Mouse (Mus musculus) heart, embryonic 16.5 days (tissue): Measurements from ENCODE around the gene Kirrel3. TPM values are rescaled to one million over a fixed set of nuclear protein-coding genes. Genes with fewer than 3 reads are reported as not detected.

Experiments used
- ATAC-seq: fragments of 200-750 bp; cut with Nextera tagmentation; replicated peaks from 2 replicates; pipeline ENCODE4 v1.8.0; 2017; ENCODE audit warnings: moderate number of reproducible peaks; ENCODE audit not compliant: insufficient read depth, low FRiP score; ENCODE audit errors: extremely low read depth
- H3K27ac ChIP-seq: fragments of 300-500 bp; sonication (generic); 2 replicates; pipeline ENCODE4 v1.5.1; 2014; ENCODE audit warnings: mild to moderate bottlenecking, low read length, control low read depth, moderate library complexity
- H3K27me3 ChIP-seq: fragments of 300-500 bp; sonication (generic); 2 replicates; pipeline ENCODE4 v1.6.1; 2014; ENCODE audit warnings: low read length, mixed read lengths; ENCODE audit not compliant: control insufficient read depth, insufficient read depth
- H3K36me3 ChIP-seq: fragments of 300-500 bp; sonication (generic); 2 replicates; pipeline ENCODE4 v1.6.1; 2014; ENCODE audit not compliant: control insufficient read depth, insufficient read depth
- H3K4me1 ChIP-seq: fragments of 300-500 bp; sonication (generic); 2 replicates; pipeline ENCODE4 v1.6.1; 2014; ENCODE audit warnings: low read length, mixed read lengths; ENCODE audit not compliant: control insufficient read depth, insufficient read depth
- H3K4me2 ChIP-seq: fragments of 300-500 bp; sonication (generic); 2 replicates; pipeline ENCODE4 v1.6.1; 2014; ENCODE audit warnings: low read depth, mild to moderate bottlenecking, control low read depth, low read length
- H3K4me3 ChIP-seq: fragments of 300-500 bp; sonication (generic); 2 replicates; pipeline ENCODE4 v1.5.1; 2014; ENCODE audit warnings: mild to moderate bottlenecking, control low read depth, low read length
- H3K9ac ChIP-seq: fragments of 300-500 bp; sonication (generic); 2 replicates; pipeline ENCODE4 v1.6.1; 2014; ENCODE audit warnings: low read length, control low read depth
- H3K9me3 ChIP-seq: fragments of 300-500 bp; sonication (generic); replicated peaks from 2 replicates; pipeline ENCODE4 v1.6.1; 2016; ENCODE audit warnings: low read length; ENCODE audit not compliant: control insufficient read depth
- WGBS: fragments of 180-500 bp; shearing (Covaris S2); extraction: QIAGEN DNeasy Blood & Tissue Kit; methylation state at CpG from one replicate; pipeline ENCODE4 v1.1.7; 2014; 5-methylcytosine and 5-hydroxymethylcytosine counted together
- polyA plus RNA-seq: library from polyadenylated mRNA; unstranded; fragments of >200 nt; fragmentation: Nextera tagmentation; extraction: Ambion mirVana; gene quantifications from 2 replicates; pipeline ENCODE4 v1.2.1, GENCODE M21; 2015

Kirrel3 gene
- polyA plus RNA-seq, 1 experiment from 2014 or later = 1.6 TPM

DNA sequence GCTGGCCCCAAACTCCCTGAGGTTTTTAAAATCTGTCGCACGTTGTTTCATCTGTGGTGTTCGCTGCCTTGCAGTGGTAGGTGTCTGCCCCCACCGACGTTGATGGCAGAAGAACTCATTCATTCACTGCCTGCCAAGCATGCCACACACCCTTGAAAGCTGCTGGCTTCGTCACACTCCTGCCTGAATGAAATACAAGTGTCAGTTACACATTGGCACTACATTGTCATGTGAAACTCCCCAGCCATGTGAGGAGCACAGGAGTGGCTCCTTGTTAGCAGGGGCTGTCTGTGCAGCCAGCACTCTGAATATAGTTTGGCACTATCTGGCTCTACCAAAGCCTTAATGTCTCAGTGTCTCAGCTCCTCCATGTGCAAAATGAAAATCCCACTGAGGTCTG is 246.8 kb downstream of the Kirrel3 start:
- H3K27ac ChIP-seq = no peak overlapping the region
- H3K4me1 ChIP-seq = no peaks in the 10 kb centered on the region
- no peaks in the 10 kb centered on the region for H3K27me3 ChIP-seq
- WGBS = 57% methylated on average over 6 of the region's 6 CpGs
- H3K9ac ChIP-seq = no peak overlapping the region
- H3K4me2 ChIP-seq = no peak overlapping the region
- ATAC-seq = no peak
- no peak overlapping the region for H3K4me3 ChIP-seq
- H3K36me3 ChIP-seq = no peaks in the 10 kb centered on the region
- H3K9me3 ChIP-seq = no peaks in the 10 kb centered on the region

DNA sequence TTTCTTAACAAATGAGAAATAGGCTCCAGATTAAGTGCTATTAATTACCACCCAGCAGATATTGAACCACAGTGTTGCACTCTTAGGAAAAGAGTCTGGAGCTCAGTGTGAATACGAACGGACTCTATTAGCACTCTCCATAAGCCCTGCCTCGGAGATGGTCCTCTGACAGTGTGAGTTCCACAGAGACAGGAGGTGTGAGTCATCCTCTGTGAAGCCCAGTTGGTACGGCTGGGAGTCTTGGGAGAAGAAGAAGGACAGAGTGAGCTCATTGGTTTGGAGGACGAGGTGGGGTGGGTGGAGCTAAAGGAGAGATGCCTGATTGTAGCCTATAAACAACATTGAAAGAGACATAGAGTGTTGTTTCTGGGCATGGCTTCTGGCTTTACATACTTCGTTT is 247.9 kb downstream of the Kirrel3 start:
- H3K9me3 ChIP-seq = no peaks in the 10 kb centered on the region
- no peak for ATAC-seq
- WGBS = 57% methylated on average over 6 of the region's 6 CpGs
- H3K36me3 ChIP-seq = no peaks in the 10 kb centered on the region
- no peak overlapping the region for H3K27ac ChIP-seq
- no peak overlapping the region for H3K9ac ChIP-seq
- no peak overlapping the region for H3K4me3 ChIP-seq
- H3K4me1 ChIP-seq = no peaks in the 10 kb centered on the region
- H3K27me3 ChIP-seq = no peaks in the 10 kb centered on the region
- H3K4me2 ChIP-seq = no peak overlapping the region

DNA sequence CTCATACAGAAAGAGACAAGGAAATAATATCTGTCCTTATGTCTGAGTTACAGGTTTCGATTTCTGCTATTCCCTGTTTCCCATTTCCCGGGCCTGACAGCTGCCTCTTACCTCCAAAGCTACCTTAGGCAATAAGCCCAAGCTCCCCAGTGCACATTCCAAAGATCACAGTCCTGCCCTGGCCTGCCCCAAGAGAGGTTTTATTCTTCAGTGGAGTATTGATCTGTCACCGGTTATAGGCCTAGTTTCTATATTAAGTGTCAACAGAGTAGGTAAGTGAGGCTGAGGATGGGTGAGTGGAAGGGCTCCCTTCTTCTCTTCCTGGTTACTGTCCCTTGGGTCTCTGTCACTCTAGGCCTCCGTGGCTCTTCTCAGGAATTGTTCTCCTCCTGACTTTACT is 249.3 kb downstream of the Kirrel3 start:
- WGBS = 69% methylated on average over 4 of the region's 4 CpGs
- ATAC-seq = no peak
- no peaks in the 10 kb centered on the region for H3K9me3 ChIP-seq
- H3K27ac ChIP-seq = no peak overlapping the region
- H3K9ac ChIP-seq = no peak overlapping the region
- H3K36me3 ChIP-seq = no peaks in the 10 kb centered on the region
- H3K4me3 ChIP-seq = no peak overlapping the region
- H3K27me3 ChIP-seq = no peaks in the 10 kb centered on the region
- H3K4me1 ChIP-seq = no peaks in the 10 kb centered on the region
- no peak overlapping the region for H3K4me2 ChIP-seq

DNA sequence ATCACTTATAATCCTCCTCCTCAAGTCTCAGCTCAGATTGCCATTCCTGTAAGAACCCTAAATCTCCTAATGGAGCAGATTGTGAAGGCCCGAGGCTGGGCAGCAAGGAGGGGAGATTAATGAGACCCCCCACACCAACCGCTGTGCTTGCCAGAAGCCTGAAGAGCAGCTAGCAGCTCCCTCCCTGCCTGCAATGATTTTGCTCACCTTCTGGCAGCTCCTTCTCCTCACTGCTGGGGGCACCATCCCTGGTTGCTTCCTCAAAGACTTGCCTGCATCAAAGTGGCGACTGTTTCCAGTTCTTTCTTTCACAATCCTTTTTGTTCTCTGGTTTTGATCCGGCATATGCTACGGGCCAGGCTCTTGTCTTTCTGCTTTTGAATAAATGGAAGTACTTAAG is 253.7 kb downstream of the Kirrel3 start:
- H3K9me3 ChIP-seq = no peaks in the 10 kb centered on the region
- H3K4me2 ChIP-seq = no peak overlapping the region
- ATAC-seq = no peak
- 59% methylated on average over 5 of the region's 5 CpGs for WGBS
- H3K36me3 ChIP-seq = no peaks in the 10 kb centered on the region
- no peak overlapping the region for H3K9ac ChIP-seq
- no peak overlapping the region for H3K4me3 ChIP-seq
- no peak overlapping the region for H3K27ac ChIP-seq
- no peaks in the 10 kb centered on the region for H3K4me1 ChIP-seq
- H3K27me3 ChIP-seq = no peaks in the 10 kb centered on the region

DNA sequence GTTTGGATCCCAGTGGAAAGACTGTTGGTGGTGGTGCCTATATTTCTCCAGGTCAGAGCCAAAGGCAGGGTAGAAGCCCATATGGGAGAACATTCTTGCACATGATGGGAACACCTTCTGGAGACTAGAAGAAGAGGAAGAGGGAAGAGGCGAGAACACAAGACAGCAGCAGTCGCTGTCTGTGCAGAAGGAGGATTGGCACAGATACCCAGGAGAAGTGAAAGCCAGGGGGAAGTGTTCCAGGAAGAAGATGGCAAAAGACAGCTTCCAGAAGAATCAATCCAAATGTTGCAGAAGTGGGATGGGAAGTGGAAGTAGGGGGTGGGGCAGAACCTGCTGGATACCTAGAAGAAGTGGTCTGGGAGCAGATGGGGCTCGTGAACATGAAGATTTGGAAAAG is 255.1 kb downstream of the Kirrel3 start:
- no peak overlapping the region for H3K4me3 ChIP-seq
- WGBS = 84% methylated on average over 3 of the region's 3 CpGs
- ATAC-seq = no peak

DNA sequence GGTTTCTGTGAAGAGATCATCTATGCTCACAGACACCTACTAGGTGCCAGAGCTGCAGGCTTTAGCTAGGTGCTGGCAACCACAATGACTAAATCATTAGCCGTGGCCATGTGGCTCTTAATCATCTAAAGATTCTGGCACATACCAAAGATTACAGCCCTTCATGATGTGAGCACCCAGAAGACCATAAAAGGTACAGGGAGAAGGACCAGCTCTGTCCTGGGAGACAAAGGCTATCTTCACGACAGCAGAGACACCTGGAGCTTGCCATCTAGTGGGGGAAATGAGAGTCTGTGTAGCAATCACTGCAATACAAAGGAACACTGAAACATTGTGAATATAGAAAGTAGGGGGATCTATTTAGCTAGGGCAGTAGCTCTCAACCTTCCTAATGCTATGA is 262.3 kb downstream of the Kirrel3 start:
- Histone ChIP-seq H3K4me2 (no peak overlapping the region), H3K27ac (no peak overlapping the region), H3K9me3 (no peaks in the 10 kb centered on the region), H3K9ac (no peak overlapping the region), H3K4me1 (peaks cover 26% of the 10 kb centered on the region), H3K36me3 (no peaks in the 10 kb centered on the region), H3K4me3 (no peak overlapping the region), H3K27me3 (no peaks in the 10 kb centered on the region)
- no peak for ATAC-seq
- WGBS = 29% methylated on average over 2 of the region's 2 CpGs

More for the DNA sequence above, 255.1 kb downstream of the Kirrel3 start:
- no peak overlapping the region for H3K27ac ChIP-seq
- no peak overlapping the region for H3K4me2 ChIP-seq
- no peaks in the 10 kb centered on the region for H3K4me1 ChIP-seq
- H3K27me3 ChIP-seq = no peaks in the 10 kb centered on the region
- H3K36me3 ChIP-seq = no peaks in the 10 kb centered on the region
- H3K9me3 ChIP-seq = no peaks in the 10 kb centered on the region
- no peak overlapping the region for H3K9ac ChIP-seq

DNA sequence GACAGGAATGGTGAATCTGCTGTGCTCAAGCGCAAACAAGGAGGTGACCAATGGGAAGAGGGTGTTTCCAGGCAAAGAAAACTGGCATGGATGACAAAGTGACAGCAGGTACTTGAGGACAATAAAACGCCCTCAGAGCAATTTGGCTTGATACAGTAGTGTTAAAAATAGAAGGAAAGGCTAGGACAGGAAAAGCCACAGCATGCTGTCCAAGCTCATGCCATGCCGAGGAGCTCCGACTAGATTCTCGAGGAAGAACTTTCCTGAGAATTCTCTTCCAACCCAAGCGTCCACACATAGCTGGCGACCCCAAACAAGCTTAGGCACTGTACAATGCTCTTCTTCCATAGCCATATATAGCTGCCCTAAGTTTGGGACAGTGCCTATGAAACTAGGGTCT is 263.5 kb downstream of the Kirrel3 start:
- 53% methylated on average over 7 of the region's 7 CpGs for WGBS
- Histone ChIP-seq H3K4me2 (peak overlapping the region; percentile 33; the same call in 1 of the 2 replicates), H3K27me3 (no peaks in the 10 kb centered on the region), H3K9ac (no peak overlapping the region), H3K27ac (peak overlapping the region; percentile 82), H3K4me3 (no peak overlapping the region), H3K36me3 (no peaks in the 10 kb centered on the region), H3K4me1 (peaks cover 26% of the 10 kb centered on the region), H3K9me3 (no peaks in the 10 kb centered on the region)
- peak; percentile 59 for ATAC-seq

DNA sequence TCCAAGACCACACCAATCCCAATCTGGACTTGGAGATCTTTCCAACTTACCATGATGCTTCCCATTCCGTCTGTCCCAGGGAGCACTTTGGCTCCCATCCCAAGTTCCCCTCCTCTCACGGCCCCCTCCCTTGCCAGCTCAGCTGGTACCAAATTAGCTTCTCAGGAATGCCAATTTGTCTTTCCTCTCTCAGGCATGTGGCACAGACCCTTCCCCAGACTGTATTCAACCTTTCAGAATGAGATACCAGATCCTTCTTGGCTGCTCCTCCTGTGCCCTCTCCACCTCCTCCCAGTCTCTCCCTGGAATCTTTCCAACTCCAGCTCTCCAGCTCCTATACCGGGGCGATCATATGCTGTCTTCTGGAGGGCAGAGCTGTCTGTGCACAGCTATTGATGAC is 264.2 kb downstream of the Kirrel3 start:
- Histone ChIP-seq H3K4me3 (no peak overlapping the region), H3K9ac (no peak overlapping the region), H3K27ac (no peak overlapping the region; the same call in 1 of the 2 replicates), H3K9me3 (no peaks in the 10 kb centered on the region), H3K27me3 (no peaks in the 10 kb centered on the region), H3K4me1 (peaks cover 26% of the 10 kb centered on the region), H3K4me2 (no peak overlapping the region; the same call in 1 of the 2 replicates), H3K36me3 (no peaks in the 10 kb centered on the region)
- ATAC-seq = peak; percentile 50; the same call in 1 of the 2 replicates
- 23% methylated on average over 4 of the region's 4 CpGs for WGBS

DNA sequence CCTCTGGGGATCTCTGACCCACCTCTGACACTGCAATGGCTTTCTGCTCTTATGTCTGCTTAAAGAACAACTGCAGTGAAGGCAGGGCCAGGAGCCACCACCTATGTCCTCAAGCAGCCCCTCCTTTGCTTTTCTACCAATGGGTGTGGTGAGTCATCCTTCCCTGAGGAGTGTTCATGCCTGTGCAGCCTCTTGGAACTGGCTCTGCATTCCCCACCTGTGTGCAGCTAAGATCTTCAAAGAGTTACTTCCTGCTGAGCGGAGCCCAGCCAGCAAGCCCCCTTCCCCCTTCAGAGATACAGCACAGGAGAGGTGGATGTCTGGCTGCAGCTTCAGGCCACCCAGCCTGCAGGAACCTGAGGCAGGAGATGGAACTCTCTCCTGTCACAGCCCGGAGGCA is 265.2 kb downstream of the Kirrel3 start:
- no peaks in the 10 kb centered on the region for H3K27me3 ChIP-seq
- no peak for ATAC-seq
- 47% methylated on average over 2 of the region's 2 CpGs for WGBS

More for the DNA sequence above, 265.2 kb downstream of the Kirrel3 start:
- peaks cover 26% of the 10 kb centered on the region for H3K4me1 ChIP-seq
- H3K27ac ChIP-seq = no peak overlapping the region
- H3K9me3 ChIP-seq = no peaks in the 10 kb centered on the region
- no peak overlapping the region for H3K9ac ChIP-seq
- H3K4me3 ChIP-seq = no peak overlapping the region
- no peak overlapping the region for H3K4me2 ChIP-seq
- H3K36me3 ChIP-seq = no peaks in the 10 kb centered on the region
